Mouse (Mus musculus) lung, embryonic 15.5 days (tissue): ENCODE data around the gene Mpdu1. TPM values are rescaled to one million over a fixed set of nuclear protein-coding genes. Genes with fewer than 3 reads are reported as not detected.

Experiments
- ATAC-seq: fragments of 200-750 bp; cut with Nextera tagmentation; 2 replicates; pipeline ENCODE4 v1.8.0; 2017; ENCODE audit warnings: moderate number of reproducible peaks, borderline replicate concordance; ENCODE audit not compliant: low FRiP score, low TSS enrichment; ENCODE audit errors: extremely low read depth
- H3K27ac ChIP-seq: fragments of 300-500 bp; sonication (generic); 2 replicates; pipeline ENCODE4 v1.5.1; 2015; ENCODE audit warnings: moderate library complexity, mild to moderate bottlenecking, inconsistent platforms
- H3K27me3 ChIP-seq: fragments of 300-500 bp; sonication (generic); 2 replicates; pipeline ENCODE4 v1.6.1; 2015; ENCODE audit warnings: inconsistent platforms
- H3K36me3 ChIP-seq: fragments of 300-500 bp; sonication (generic); 2 replicates; pipeline ENCODE4 v1.6.1; 2015; ENCODE audit warnings: inconsistent platforms
- H3K4me1 ChIP-seq: fragments of 300-500 bp; sonication (generic); 2 replicates; pipeline ENCODE4 v1.6.1; 2015; ENCODE audit warnings: inconsistent platforms
- H3K4me2 ChIP-seq: fragments of 300-500 bp; sonication (generic); 2 replicates; pipeline ENCODE4 v1.6.1; 2015; ENCODE audit warnings: inconsistent platforms, mild to moderate bottlenecking, moderate library complexity
- H3K4me3 ChIP-seq: fragments of 300-500 bp; sonication (generic); 2 replicates; pipeline ENCODE4 v1.5.1; 2015; ENCODE audit warnings: mild to moderate bottlenecking, inconsistent platforms
- H3K9ac ChIP-seq: fragments of 300-500 bp; sonication (generic); 2 replicates; pipeline ENCODE4 v1.6.1; 2015; ENCODE audit warnings: inconsistent platforms
- H3K9me3 ChIP-seq: fragments of 300-500 bp; sonication (generic); 2 replicates; pipeline ENCODE4 v1.6.1; 2016; ENCODE audit warnings: inconsistent platforms
- WGBS: fragments of 180-500 bp; shearing (Covaris S2); methylation state at CpG from one replicate; pipeline ENCODE4 v1.1.7; 2015; 5-methylcytosine and 5-hydroxymethylcytosine counted together
- microRNA counts: library from miRNA; unstranded; fragments of <30 nt; microRNA quantifications from one replicate; lab custom pipeline; 2016
- microRNA-seq: library from miRNA; unstranded; fragments of <30 nt; microRNA quantifications from one replicate; pipeline ENCODE4, GENCODE M21; 2016
- polyA plus RNA-seq: library from polyadenylated mRNA; unstranded; fragments of >200 nt; fragmentation: Nextera tagmentation; extraction: Ambion mirVana; gene quantifications from 2 replicates; pipeline ENCODE4 v1.2.1, GENCODE M21; 2015

Mpdu1 gene
- polyA plus RNA-seq, 1 experiment from 2014 or later, result 66.2 TPM

DNA sequence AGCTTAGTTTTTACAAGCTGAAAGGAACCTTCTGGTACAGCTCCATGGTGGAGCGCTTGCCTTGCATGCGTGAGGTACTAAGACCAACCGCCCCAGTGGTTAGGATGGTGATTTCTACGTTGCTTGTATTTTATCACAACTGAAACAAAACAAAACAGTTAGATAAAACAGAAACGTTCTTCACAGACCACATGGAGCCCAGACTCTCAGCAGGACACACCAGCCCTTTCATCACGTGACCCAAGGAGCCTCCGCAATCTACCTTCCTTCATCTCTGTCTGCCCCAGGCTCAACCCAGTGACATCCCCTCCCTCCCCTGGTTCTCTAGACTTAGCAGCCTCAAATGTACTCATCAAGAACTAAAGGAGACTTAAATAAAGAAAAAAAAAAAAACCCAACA, 53.0 kb downstream of the Mpdu1 start:
- no peak overlapping the region for H3K4me3 ChIP-seq
- peaks cover 13% of the 10 kb centered on the region; the same call in 1 of the 2 replicates for H3K27me3 ChIP-seq
- H3K4me1 ChIP-seq, result peaks cover 24% of the 10 kb centered on the region
- H3K36me3 ChIP-seq, result no peaks in the 10 kb centered on the region
- H3K9ac ChIP-seq, result no peak overlapping the region
- WGBS, result 50% methylated on average over 7 of the region's 7 CpGs
- no peak overlapping the region for H3K27ac ChIP-seq
- H3K9me3 ChIP-seq, result no peaks in the 10 kb centered on the region
- ATAC-seq, result no peak
- H3K4me2 ChIP-seq, result no peak overlapping the region

DNA sequence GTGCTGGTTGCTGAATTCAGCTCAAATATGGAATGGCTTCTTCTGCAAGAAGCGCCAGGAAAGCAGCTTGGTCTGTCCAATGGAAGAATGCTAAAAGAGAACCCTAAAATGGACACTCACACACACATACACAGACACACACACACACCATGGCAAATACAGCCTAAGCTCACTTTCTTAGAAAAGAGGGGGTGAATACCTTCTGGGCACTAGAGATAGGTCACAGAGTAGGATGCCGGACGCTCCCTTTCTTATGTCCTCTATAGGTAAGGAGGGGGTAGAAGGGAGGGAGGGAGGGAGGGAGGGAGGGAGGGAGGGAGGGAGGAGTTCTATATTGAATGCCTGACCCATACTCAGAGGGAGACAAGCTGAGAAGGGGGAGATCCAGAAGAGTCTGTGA, 53.9 kb downstream of the Mpdu1 start:
- no peak overlapping the region for H3K4me3 ChIP-seq
- H3K27ac ChIP-seq, result no peak overlapping the region
- peaks cover 16% of the 10 kb centered on the region; the same call in 1 of the 2 replicates for H3K27me3 ChIP-seq
- peaks cover 25% of the 10 kb centered on the region for H3K4me1 ChIP-seq
- WGBS, result 91% methylated on average over 3 of the region's 3 CpGs
- no peaks in the 10 kb centered on the region for H3K36me3 ChIP-seq
- no peaks in the 10 kb centered on the region for H3K9me3 ChIP-seq
- H3K4me2 ChIP-seq, result no peak overlapping the region
- ATAC-seq, result no peak
- no peak overlapping the region for H3K9ac ChIP-seq

DNA sequence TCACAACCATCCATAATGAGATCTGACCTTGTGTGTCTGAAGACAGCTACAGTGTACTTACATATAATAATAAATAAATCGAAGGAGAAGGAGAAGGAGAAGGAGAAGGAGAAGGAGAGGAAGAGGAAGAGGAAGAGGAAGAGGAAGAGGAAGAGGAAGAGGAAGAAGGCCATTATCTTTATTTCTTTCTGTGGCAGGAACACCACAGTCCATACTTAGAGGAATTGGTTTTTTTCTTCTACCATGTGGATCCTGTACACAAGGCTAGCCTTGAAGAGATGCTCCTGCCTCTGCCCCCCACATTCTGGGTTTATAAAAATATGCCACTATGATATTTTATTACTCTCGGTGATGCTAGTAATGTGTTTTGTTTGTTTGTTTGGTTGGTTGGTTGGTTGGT, 55.6 kb downstream of the Mpdu1 start:
- Histone ChIP-seq H3K4me1 (peaks cover 26% of the 10 kb centered on the region), H3K27me3 (peaks cover 16% of the 10 kb centered on the region; the same call in 1 of the 2 replicates), H3K9me3 (no peaks in the 10 kb centered on the region), H3K4me2 (no peak overlapping the region), H3K27ac (no peak overlapping the region), H3K36me3 (no peaks in the 10 kb centered on the region), H3K4me3 (no peak overlapping the region), H3K9ac (no peak overlapping the region)
- WGBS, result 76% methylated on average over 2 of the region's 2 CpGs
- no peak for ATAC-seq

MicroRNAs within 50 kb of the gene (microRNA counts, 519-probe panel; counts per million panel counts)
- microRNA mmu-miR-1934 (lab: Ali Mortazavi, UCI), result 19.7 counts per million
- microRNA mmu-miR-467f (lab: Ali Mortazavi, UCI), result 2,714 counts per million, percentile 69 among the panel's probes with 10 or more counts

Small RNA genes lying within 50 kb of the gene (microRNA-seq; reads per million reads assigned to microRNA genes)
- gene Mir1934, result 4.6 reads per million, percentile 20 among the genes with 10 or more reads in this experiment
- gene Mir467f, result not detected

Other genes starting within 250 kb of the Mpdu1 start
- gene Kdm6b, start 249.0 kb downstream of the Mpdu1 start, polyA plus RNA-seq, result 22.7 and 23.4 TPM in 2 replicates
- gene Dnah2, start 113.5 kb downstream of the Mpdu1 start, polyA plus RNA-seq, result 1.1 and 1.2 TPM in 2 replicates
- 8.5 and 8.8 TPM in 2 replicates for gene Efnb3, start 102.4 kb downstream of the Mpdu1 start, polyA plus RNA-seq
- gene Wrap53, start 82.4 kb downstream of the Mpdu1 start, polyA plus RNA-seq, result 28.3 and 28.4 TPM in 2 replicates
- 168 and 170 TPM in 2 replicates for gene Trp53, start 82.3 kb downstream of the Mpdu1 start, polyA plus RNA-seq
- 8.4 and 10.1 TPM in 2 replicates for gene Atp1b2, start 56.7 kb downstream of the Mpdu1 start, polyA plus RNA-seq
- gene Shbg, start 44.7 kb downstream of the Mpdu1 start, polyA plus RNA-seq, result not detected in 2 replicates
- gene Sat2, start 40.6 kb downstream of the Mpdu1 start, polyA plus RNA-seq, result 17.8 and 18.6 TPM in 2 replicates
- gene Fxr2, start 29.7 kb downstream of the Mpdu1 start, polyA plus RNA-seq, result 26.7 and 27.8 TPM in 2 replicates
- 0.24 and 0.25 TPM in 2 replicates for gene Sox15, start 7.3 kb downstream of the Mpdu1 start, polyA plus RNA-seq
- 11.5 and 11.8 TPM in 2 replicates for gene Cd68, start 3.5 kb upstream of the Mpdu1 start, polyA plus RNA-seq
- 595 and 603 TPM in 2 replicates for gene Eif4a1, start 9.8 kb upstream of the Mpdu1 start, polyA plus RNA-seq
- 72.5 and 81.1 TPM in 2 replicates for gene Senp3, start 19.4 kb upstream of the Mpdu1 start, polyA plus RNA-seq
- 1.0 and 1.1 TPM in 2 replicates for gene Tnfsf13, start 23.1 kb upstream of the Mpdu1 start, polyA plus RNA-seq
- gene Tnfsf12, start 33.2 kb upstream of the Mpdu1 start, polyA plus RNA-seq, result 8.3 and 8.9 TPM in 2 replicates
- gene Tnfsfm13, start 33.5 kb upstream of the Mpdu1 start, polyA plus RNA-seq, result 4.3 and 5.9 TPM in 2 replicates
- gene Polr2a, start 96.0 kb upstream of the Mpdu1 start, polyA plus RNA-seq, result 26.7 and 31.6 TPM in 2 replicates
- gene Slc35g3, start 99.3 kb upstream of the Mpdu1 start, polyA plus RNA-seq, result 0.19 and 0.26 TPM in 2 replicates
- gene Zbtb4, start 103.3 kb upstream of the Mpdu1 start, polyA plus RNA-seq, result 2.6 and 3.0 TPM in 2 replicates
- gene Chrnb1, start 133.3 kb upstream of the Mpdu1 start, polyA plus RNA-seq, result 15.7 and 15.8 TPM in 2 replicates
- gene Fgf11, start 139.2 kb upstream of the Mpdu1 start, polyA plus RNA-seq, result 1.2 and 1.3 TPM in 2 replicates
- 6.3 and 7.3 TPM in 2 replicates for gene Tmem102, start 143.0 kb upstream of the Mpdu1 start, polyA plus RNA-seq
- not detected in 2 replicates for gene Gm39566, start 152.7 kb upstream of the Mpdu1 start, polyA plus RNA-seq
- not detected in 2 replicates for gene Spem2, start 155.8 kb upstream of the Mpdu1 start, polyA plus RNA-seq
- gene Spem1, start 159.5 kb upstream of the Mpdu1 start, polyA plus RNA-seq, result not detected in 2 replicates
- 5.5 and 6.5 TPM in 2 replicates for gene Nlgn2, start 175.1 kb upstream of the Mpdu1 start, polyA plus RNA-seq
- 434 and 473 TPM in 2 replicates for gene Tmem256, start 175.9 kb upstream of the Mpdu1 start, polyA plus RNA-seq
- gene Plscr3, start 183.7 kb upstream of the Mpdu1 start, polyA plus RNA-seq, result 110 and 119 TPM in 2 replicates
- gene Tnk1, start 196.1 kb upstream of the Mpdu1 start, polyA plus RNA-seq, result 9.2 and 9.6 TPM in 2 replicates
- gene Tmem95, start 215.4 kb upstream of the Mpdu1 start, polyA plus RNA-seq, result not detected in 2 replicates
- 8.1 and 8.6 TPM in 2 replicates for gene Kctd11, start 218.8 kb upstream of the Mpdu1 start, polyA plus RNA-seq
- gene Acap1, start 232.9 kb upstream of the Mpdu1 start, polyA plus RNA-seq, result 1.4 and 5.0 TPM in 2 replicates
- gene 2810408A11Rik, start 238.3 kb upstream of the Mpdu1 start, polyA plus RNA-seq, result 11.9 and 13.0 TPM in 2 replicates
- gene Neurl4, start 238.4 kb upstream of the Mpdu1 start, polyA plus RNA-seq, result 7.1 and 8.0 TPM in 2 replicates